Mouse (Mus musculus): Measurements from ENCODE around the gene Heyl.
"Not testable (repeated sequence)": the region's sequence is repeated elsewhere in the genome, so short reads cannot be mapped to it uniquely, and the experiment has no call there.

Heyl gene

GRCm38 (mm10) chr4:123284731-123285624, 51.6 kb downstream of the Heyl start:
- no peak for DNase-seq (ENCODE audit: low spot score in 2 of 2)

GRCm38 (mm10) chr4:123286790-123287189, 53.4 kb downstream of the Heyl start:
- no peak for DNase-seq (ENCODE audit: low spot score in 2 of 2)

- no peak for DNase-seq (ENCODE audit: low spot score in 2 of 2)
Observed at GRCm38 (mm10) chr4:123289038-123289437, 55.7 kb downstream of the Heyl start.

DNA sequence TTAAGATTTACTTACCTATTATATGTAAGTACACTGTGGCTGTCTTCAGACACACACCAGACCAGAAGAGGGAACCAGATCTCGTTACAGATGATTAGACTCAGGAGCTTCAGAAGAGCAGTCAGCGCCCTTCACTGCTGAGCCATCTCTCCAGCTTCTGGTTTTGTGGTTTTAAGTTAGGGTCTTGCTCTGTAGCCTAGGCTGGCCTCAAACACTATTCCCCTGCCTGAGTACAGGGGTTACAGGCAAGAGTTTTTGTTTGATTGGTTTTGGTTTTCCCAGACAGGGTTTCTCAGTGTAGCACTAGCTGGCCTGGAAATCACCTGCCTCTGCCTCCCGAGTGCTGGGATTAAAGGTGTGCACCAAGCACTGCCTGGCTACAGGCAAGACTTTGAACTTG, 59.0 kb downstream of the Heyl start:
- no peak for DNase-seq (ENCODE audit: low spot score in 2 of 2)

- no peak for DNase-seq (ENCODE audit: low spot score in 2 of 2)
Observed at GRCm38 (mm10) chr4:123292989-123293388, 59.6 kb downstream of the Heyl start.

DNA sequence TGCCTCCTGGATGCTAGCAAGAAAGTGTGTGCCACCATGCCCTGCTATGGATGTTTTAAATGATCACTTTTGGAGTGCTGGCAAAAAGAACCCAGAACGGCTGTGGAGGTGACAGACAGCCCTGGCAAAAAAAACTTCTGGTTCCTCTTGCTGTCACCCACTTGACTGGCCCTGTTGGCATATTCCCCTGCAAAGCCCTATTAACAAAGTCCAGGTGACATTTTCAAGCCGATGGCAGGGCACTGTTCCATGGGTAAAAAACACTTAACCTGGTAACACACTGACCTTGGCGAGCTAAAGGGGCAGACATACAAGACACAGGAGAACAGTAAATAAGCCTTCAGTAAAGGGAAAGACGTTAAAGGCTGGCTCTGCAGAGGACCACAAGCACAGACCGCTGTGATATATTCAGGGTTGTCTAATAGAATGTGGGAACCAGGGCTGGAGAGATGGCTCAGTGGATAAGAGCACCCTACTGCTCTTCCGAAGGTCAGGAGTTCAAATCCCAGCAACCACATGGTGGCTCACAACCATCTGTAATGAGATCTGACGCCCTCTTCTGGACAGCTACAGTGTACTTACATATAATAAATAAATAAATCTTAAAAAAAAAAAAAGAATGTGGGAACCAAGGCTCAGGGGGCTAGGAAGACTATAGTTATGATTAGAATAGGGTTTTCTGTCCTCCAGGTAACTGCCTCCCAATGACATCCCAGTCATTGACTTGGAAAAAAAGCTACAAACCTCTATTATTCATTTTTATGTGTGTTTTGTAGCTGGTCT, 60.5 kb downstream of the Heyl start:
- no peak for DNase-seq (ENCODE audit: low spot score in 2 of 2)

DNA sequence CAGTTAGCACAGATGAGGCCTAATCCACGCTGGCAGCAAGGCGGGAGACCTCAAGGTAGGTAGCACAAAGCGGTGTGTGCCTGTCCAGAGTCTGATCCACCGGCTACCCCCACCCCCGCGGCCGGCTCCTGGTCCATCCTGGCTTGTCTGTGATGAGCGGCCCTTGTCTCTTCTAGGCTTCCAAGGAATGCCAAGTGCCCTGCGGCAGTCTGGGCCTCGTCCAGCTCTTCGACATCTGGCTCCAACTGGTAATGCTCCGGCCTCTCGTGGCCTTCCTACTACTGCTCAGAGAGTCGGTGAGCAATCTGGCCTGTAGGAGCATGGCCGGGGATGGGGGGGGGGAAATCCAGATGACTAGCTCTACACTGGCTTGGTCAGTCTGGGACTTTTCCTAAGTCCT, 61.7 kb downstream of the Heyl start:
- DNase-seq (ENCODE audit: low spot score in 2 of 2), result not testable (repeated sequence)

DNA sequence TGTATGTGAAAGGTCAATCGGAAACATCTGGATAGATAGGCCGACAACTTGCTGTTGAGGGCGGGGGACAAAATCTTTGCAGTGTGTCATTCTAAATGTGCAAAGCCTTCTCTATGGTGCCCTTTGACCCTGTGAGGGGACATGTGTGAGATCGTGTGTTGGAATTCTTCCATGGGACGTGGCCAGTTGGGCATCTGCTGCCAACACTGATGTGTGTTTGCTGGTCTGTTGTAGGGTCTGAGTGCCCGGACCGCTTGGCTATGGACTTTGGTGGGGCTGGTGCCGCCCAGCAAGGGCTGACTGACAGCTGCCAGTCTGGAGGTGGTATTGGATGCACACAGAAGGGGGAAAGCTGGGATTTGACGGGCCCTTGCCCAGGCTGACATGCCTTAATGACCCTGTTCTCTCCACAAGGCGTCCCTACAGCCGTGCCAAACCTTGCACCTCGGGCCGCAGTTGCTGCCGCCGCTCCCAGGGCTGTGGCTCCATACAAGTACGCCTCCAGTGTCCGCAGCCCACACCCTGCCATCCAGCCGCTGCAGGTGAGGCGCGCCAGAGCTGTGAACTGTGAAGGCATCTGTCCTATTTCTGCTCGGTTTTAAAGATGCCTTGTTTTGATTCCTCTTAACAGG, 62.3 kb downstream of the Heyl start:
- no peak for DNase-seq (ENCODE audit: low spot score in 2 of 2)

- no peak for DNase-seq (ENCODE audit: low spot score in 2 of 2)
Observed at GRCm38 (mm10) chr4:123296148-123296534, 62.8 kb downstream of the Heyl start.

DNA sequence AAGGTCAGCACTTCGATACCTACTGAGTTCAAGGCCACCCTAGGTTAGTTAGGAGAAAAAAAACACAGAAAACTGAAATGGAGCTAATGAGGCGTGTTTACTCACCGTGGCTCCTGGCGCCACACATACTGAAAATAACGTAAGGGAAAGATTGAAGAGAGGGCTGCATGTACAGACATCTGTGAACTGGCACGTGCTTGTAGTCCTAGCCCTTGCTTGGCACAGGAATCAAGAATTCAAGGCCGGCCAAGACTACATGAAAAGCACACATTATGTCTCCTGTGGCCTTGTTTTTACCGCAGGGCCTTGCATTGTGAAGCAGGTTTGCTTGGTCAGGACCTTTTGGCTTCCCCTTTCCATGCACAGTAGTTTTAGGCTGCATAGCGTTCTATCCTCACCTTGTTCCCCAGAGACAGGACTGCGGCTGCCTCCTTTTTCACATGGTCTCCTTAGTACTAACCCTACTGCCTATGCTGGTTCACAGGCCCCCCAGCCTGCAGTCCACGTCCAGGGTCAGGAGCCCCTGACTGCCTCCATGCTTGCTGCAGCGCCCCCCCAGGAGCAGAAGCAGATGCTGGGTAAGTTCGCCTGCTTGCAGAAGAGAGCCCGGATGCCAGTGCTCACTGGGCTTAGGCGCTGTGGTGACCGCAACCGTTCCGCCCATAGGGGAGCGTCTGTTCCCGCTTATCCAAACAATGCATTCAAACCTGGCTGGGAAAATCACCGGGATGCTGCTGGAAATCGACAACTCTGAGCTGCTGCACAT, 64.0 kb downstream of the Heyl start:
- DNase-seq (ENCODE audit: low spot score in 2 of 2), result no peak

- no peak for DNase-seq (ENCODE audit: low spot score in 2 of 2)
Observed at GRCm38 (mm10) chr4:123298226-123298625, 64.9 kb downstream of the Heyl start.

DNA sequence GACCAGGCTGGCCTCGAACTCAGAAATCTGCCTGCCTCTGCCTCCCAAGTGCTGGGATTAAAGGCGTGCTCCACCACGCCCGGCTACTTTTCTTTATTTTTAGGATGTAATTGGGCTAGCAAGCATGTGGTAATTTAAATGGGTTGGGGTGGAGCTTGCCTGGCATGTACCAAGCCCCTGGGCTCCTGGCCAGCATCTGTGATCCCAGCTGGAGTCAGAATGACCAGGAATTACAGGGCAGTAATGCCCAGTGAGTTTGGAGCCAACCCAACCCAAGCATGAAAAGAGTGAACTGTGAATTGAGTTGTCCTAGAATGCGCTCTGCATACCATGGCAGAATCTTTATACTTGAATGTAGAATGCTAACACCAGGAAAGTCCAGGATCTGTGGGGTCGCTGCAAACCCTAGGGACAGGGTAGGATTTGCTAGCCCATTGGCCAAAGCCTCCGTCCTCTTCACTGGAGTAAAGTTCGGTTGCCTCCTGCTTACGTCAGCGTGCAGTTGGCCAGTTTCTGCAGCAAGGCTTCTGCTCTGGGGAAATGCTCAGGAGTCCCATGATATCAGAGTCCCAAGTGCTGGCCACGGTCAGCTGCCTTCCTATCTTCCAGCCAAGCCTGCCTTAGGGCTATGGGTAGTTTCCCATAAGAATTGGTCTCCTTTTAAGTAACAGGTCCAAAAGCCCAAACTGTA, 65.8 kb downstream of the Heyl start:
- no peak for DNase-seq (ENCODE audit: low spot score in 2 of 2)

Data from frontal cortex, postnatal 10 days (tissue).